Mouse (Mus musculus) liver, postnatal 0 days (tissue): ENCODE results near the gene Alpl. TPM values are rescaled to one million over a fixed set of nuclear protein-coding genes. Genes with fewer than 3 reads are reported as not detected.

ENCODE experiments used
- ATAC-seq: fragments of 200-750 bp; cut with Nextera tagmentation; 2 replicates; pipeline ENCODE4 v1.8.0; 2017; ENCODE audit warnings: mild to moderate bottlenecking, moderate library complexity
- DNase-seq: peaks from one replicate; pipeline ENCODE4 v3.0.0-alpha.2; 2016
- H3K27ac ChIP-seq: fragments of 300-500 bp; sonication (generic); 2 replicates; pipeline ENCODE4 v1.5.1; 2014; ENCODE audit warnings: antibody characterized with exemption, moderate library complexity, mild to moderate bottlenecking, low read depth
- H3K27me3 ChIP-seq: fragments of 300-500 bp; sonication (generic); 2 replicates; pipeline ENCODE4 v1.6.1; 2014; ENCODE audit warnings: low read length, control low read depth, mixed read lengths; ENCODE audit not compliant: insufficient read depth
- H3K36me3 ChIP-seq: fragments of 300-500 bp; sonication (generic); replicated peaks from 2 replicates; pipeline ENCODE4 v1.6.1; 2014; ENCODE audit warnings: mild to moderate bottlenecking, control low read depth, low read length, moderate library complexity, mixed read lengths; ENCODE audit not compliant: insufficient read depth
- H3K4me1 ChIP-seq: fragments of 300-500 bp; sonication (generic); 2 replicates; pipeline ENCODE4 v1.6.1; 2014; ENCODE audit warnings: antibody characterized with exemption, mild to moderate bottlenecking, control low read depth; ENCODE audit not compliant: insufficient read depth
- H3K4me2 ChIP-seq: fragments of 300-500 bp; sonication (generic); 2 replicates; pipeline ENCODE4 v1.6.1; 2014; ENCODE audit warnings: low read depth, mild to moderate bottlenecking, low read length, moderate library complexity, mixed read lengths
- H3K4me3 ChIP-seq: fragments of 300-500 bp; sonication (generic); 2 replicates; pipeline ENCODE4 v1.5.1; 2014; ENCODE audit warnings: low read depth, low read length
- H3K9ac ChIP-seq: fragments of 300-500 bp; sonication (generic); replicated peaks from 2 replicates; pipeline ENCODE4 v1.6.1; 2014; ENCODE audit warnings: mild to moderate bottlenecking, moderate library complexity
- H3K9me3 ChIP-seq: fragments of 300-500 bp; sonication (generic); 2 replicates; pipeline ENCODE4 v1.6.1; 2016; ENCODE audit warnings: mild to moderate bottlenecking, control low read depth, low read length, mixed read lengths
- CTCF ChIP-seq: sonication (generic); IDR thresholded peaks from 2 replicates; pipeline ENCODE4 v1.5.1; 2016; ENCODE audit warnings: antibody characterized with exemption, low read depth
- EP300 ChIP-seq: IDR thresholded peaks from 2 replicates; pipeline ENCODE4 v1.6.1; 2016; ENCODE audit warnings: antibody characterized with exemption, low read depth, mild to moderate bottlenecking
- WGBS: fragments of 180-500 bp; shearing (Covaris S2); extraction: QIAGEN DNeasy Blood & Tissue Kit; methylation state at CpG from one replicate; pipeline ENCODE4 v1.1.7; 2014; ENCODE audit not compliant: insufficient replicate concordance; 5-methylcytosine and 5-hydroxymethylcytosine counted together
- polyA plus RNA-seq: library from polyadenylated mRNA; unstranded; fragments of >200 nt; fragmentation: Nextera tagmentation; extraction: Ambion mirVana; gene quantifications from 2 replicates; pipeline ENCODE4 v1.2.1, GENCODE M21; 2015

The Alpl gene
- polyA plus RNA-seq, 1 experiment from 2014 or later: 18.7 TPM

DNA sequence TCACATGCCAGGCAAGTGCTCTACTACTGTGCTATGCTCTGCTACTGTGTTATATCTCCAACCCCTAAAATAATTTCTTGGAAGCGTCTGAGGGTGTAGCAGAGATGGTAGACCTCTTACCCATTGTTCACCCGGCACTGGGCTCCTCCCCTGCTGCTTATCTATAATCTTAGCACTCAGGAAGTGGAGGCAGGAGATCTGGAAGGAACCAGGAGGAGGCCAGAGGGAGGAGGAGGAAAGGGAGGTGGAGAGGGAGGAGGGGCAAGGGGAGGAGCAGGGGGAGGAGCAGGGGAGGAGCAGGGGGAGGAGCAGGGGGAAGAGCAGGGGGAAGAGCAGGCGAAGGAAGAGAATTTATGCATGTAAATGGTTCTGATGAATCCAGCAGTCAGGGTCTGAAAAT, 24.5 kb upstream of the Alpl start:
- no peak overlapping the region for H3K27ac ChIP-seq
- H3K4me1 ChIP-seq: no peaks in the 10 kb centered on the region
- H3K9me3 ChIP-seq: no peaks in the 10 kb centered on the region
- ATAC-seq (no peak), DNase-seq (no peak)
- H3K9ac ChIP-seq: no peak overlapping the region
- no peak overlapping the region for H3K4me2 ChIP-seq
- H3K27me3 ChIP-seq: no peaks in the 10 kb centered on the region
- H3K4me3 ChIP-seq: no peak overlapping the region
- no peak for TF ChIP-seq CTCF
- TF ChIP-seq EP300: no peak
- H3K36me3 ChIP-seq: no peaks in the 10 kb centered on the region
- WGBS: 35% methylated on average over 3 of the region's 3 CpGs

- Histone ChIP-seq H3K4me3 (no peak overlapping the region), H3K27ac (no peak overlapping the region), H3K27me3 (no peaks in the 10 kb centered on the region), H3K4me2 (no peak overlapping the region), H3K9me3 (no peaks in the 10 kb centered on the region), H3K4me1 (no peaks in the 10 kb centered on the region), H3K36me3 (no peaks in the 10 kb centered on the region), H3K9ac (no peak overlapping the region)
- DNase-seq (no peak), ATAC-seq (no peak)
- 77% methylated on average over 2 of the region's 2 CpGs for WGBS
- no peak for TF ChIP-seq CTCF
- TF ChIP-seq EP300: no peak
Observed at GRCm38 (mm10) chr4:137819487-137819886, 23.3 kb upstream of the Alpl start.

- WGBS: 56% methylated on average over 3 of the region's 3 CpGs
Observed at GRCm38 (mm10) chr4:137818341-137818740, 22.2 kb upstream of the Alpl start.

DNA sequence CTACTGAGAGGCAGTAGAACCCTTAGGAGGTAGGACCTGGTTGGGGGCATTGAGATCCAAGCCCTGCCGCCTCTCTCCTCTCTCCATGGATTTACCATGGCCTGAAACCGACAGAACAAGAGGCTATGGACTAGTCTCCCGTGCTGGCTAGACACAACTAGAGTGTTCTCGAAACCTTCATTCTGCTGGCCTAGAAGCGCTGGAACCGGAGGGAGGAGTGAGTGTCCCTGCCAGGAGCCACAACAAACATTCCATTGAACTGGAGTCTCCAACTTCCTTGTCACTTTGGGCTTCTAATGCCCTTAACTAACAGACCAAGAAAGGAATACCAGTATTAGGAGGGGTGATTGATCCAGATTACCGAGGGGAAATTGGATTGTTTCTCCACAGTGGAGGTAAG, 20.0 kb upstream of the Alpl start:
- no peaks in the 10 kb centered on the region for H3K4me1 ChIP-seq
- WGBS: 62% methylated on average over 7 of the region's 7 CpGs
- no peak overlapping the region for H3K4me2 ChIP-seq
- no peaks in the 10 kb centered on the region for H3K9me3 ChIP-seq
- TF ChIP-seq EP300 (no peak), CTCF (no peak)
- no peak for ATAC-seq
- H3K9ac ChIP-seq: no peak overlapping the region
- H3K36me3 ChIP-seq: no peaks in the 10 kb centered on the region
- H3K27ac ChIP-seq: no peak overlapping the region
- DNase-seq: no peak
- H3K4me3 ChIP-seq: no peak overlapping the region
- H3K27me3 ChIP-seq: no peaks in the 10 kb centered on the region

More at GRCm38 (mm10) chr4:137818341-137818740, 22.2 kb upstream of the Alpl start:
- H3K9me3 ChIP-seq: no peaks in the 10 kb centered on the region
- no peaks in the 10 kb centered on the region for H3K27me3 ChIP-seq
- H3K4me2 ChIP-seq: no peak overlapping the region
- no peak overlapping the region for H3K27ac ChIP-seq
- H3K9ac ChIP-seq: no peak overlapping the region
- no peak overlapping the region for H3K4me3 ChIP-seq
- ATAC-seq (no peak), DNase-seq (no peak)
- H3K36me3 ChIP-seq: no peaks in the 10 kb centered on the region
- H3K4me1 ChIP-seq: no peaks in the 10 kb centered on the region
- no peak for TF ChIP-seq EP300
- no peak for TF ChIP-seq CTCF

DNA sequence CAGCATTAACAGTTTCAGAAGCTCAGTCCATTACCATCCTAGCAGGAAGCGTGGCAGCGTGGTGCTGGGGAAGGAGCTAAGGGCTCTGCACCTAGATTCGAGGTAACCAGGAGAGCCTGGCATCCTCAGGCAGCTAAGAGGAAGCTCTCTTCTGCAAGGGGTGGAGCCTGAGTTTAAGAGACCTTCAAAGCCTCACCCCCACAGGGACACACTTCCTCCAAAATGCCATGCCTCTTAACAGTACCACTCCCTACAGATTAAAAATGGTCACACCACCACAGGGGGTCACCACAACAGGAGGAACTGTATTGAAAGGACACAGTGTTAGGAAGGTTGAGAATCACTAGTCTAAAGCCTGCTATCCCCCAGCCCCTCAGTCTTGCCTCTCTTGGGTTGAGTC, 19.3 kb upstream of the Alpl start:
- no peak overlapping the region for H3K27ac ChIP-seq
- H3K27me3 ChIP-seq: no peaks in the 10 kb centered on the region
- DNase-seq: no peak
- no peaks in the 10 kb centered on the region for H3K4me1 ChIP-seq
- no peak overlapping the region for H3K9ac ChIP-seq
- no peaks in the 10 kb centered on the region for H3K36me3 ChIP-seq
- WGBS: 57% methylated on average over 3 of the region's 3 CpGs
- ATAC-seq: no peak
- no peaks in the 10 kb centered on the region for H3K9me3 ChIP-seq
- no peak for TF ChIP-seq EP300
- TF ChIP-seq CTCF: no peak
- H3K4me3 ChIP-seq: no peak overlapping the region
- no peak overlapping the region for H3K4me2 ChIP-seq

DNA sequence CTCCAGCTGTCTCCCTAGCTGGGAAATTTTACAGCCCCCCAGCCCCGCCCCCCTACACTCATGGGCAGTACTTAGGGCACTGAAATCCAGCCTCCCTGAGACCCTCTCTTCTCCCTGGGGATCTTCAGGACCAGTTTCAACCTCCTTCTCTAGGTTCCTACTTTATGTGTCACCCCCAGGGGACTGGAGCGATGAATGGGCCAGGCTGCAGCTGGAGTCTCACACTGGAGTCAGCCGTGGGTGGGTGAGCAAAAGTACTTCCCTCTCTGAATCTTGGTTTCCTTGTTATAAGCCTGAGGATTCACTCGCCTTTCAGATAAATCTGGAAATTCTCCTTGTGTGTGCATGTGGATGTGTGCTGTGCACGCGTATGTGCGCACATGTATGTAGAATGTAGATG, 18.0 kb upstream of the Alpl start:
- ATAC-seq: no peak
- WGBS: 72% methylated on average over 7 of the region's 7 CpGs
- Histone ChIP-seq H3K9ac (no peak overlapping the region), H3K4me3 (no peak overlapping the region), H3K4me1 (no peaks in the 10 kb centered on the region), H3K9me3 (no peaks in the 10 kb centered on the region), H3K27me3 (no peaks in the 10 kb centered on the region), H3K36me3 (no peaks in the 10 kb centered on the region), H3K4me2 (no peak overlapping the region), H3K27ac (no peak overlapping the region)
- no peak for TF ChIP-seq CTCF
- TF ChIP-seq EP300: no peak
- no peak for DNase-seq
